Mouse (Mus musculus) heart, postnatal 0 days (tissue): Measurements from ENCODE around the gene Cdkn2d. TPM values are rescaled to one million over a fixed set of nuclear protein-coding genes. Genes with fewer than 3 reads are reported as not detected.

Experiments used
- ATAC-seq: fragments of 200-750 bp; cut with Nextera tagmentation; 2 replicates; pipeline ENCODE4 v1.8.0; 2017; ENCODE audit warnings: low read depth, moderate number of reproducible peaks, moderate library complexity; ENCODE audit not compliant: insufficient read depth
- DNase-seq: peaks from one replicate; pipeline ENCODE4 v3.0.0-alpha.2; 2016; ENCODE audit warnings: low spot score
- H3K27ac ChIP-seq: fragments of 300-500 bp; sonication (generic); 2 replicates; pipeline ENCODE4 v1.5.1; 2014; ENCODE audit warnings: low read depth, mild to moderate bottlenecking
- H3K27me3 ChIP-seq: fragments of 300-500 bp; sonication (generic); 2 replicates; pipeline ENCODE4 v1.6.1; 2014; ENCODE audit warnings: low read length, mixed read lengths; ENCODE audit not compliant: control insufficient read depth, insufficient read depth
- H3K36me3 ChIP-seq: fragments of 300-500 bp; sonication (generic); replicated peaks from 2 replicates; pipeline ENCODE4 v1.6.1; 2014; ENCODE audit warnings: low read length, mixed read lengths; ENCODE audit not compliant: control insufficient read depth, insufficient read depth
- H3K4me1 ChIP-seq: fragments of 300-500 bp; sonication (generic); 2 replicates; pipeline ENCODE4 v1.6.1; 2014; ENCODE audit warnings: antibody characterized with exemption; ENCODE audit not compliant: control insufficient read depth, insufficient read depth
- H3K4me2 ChIP-seq: fragments of 300-500 bp; sonication (generic); 2 replicates; pipeline ENCODE4 v1.6.1; 2014; ENCODE audit warnings: low read depth, mild to moderate bottlenecking, low read length, moderate library complexity
- H3K4me3 ChIP-seq: fragments of 300-500 bp; sonication (generic); 2 replicates; pipeline ENCODE4 v1.5.1; 2014; ENCODE audit warnings: low read depth, low read length
- H3K9ac ChIP-seq: fragments of 300-500 bp; sonication (generic); replicated peaks from 2 replicates; pipeline ENCODE4 v1.6.1; 2014; ENCODE audit warnings: low read depth, low read length, mixed read lengths
- H3K9me3 ChIP-seq: fragments of 300-500 bp; sonication (generic); replicated peaks from 2 replicates; pipeline ENCODE4 v1.6.1; 2016; ENCODE audit warnings: low read length; ENCODE audit not compliant: control insufficient read depth
- CTCF ChIP-seq: IDR thresholded peaks from 2 replicates; pipeline ENCODE4 v1.5.1; 2016; ENCODE audit warnings: antibody characterized with exemption, control low read depth, low read depth
- EP300 ChIP-seq: IDR thresholded peaks from 2 replicates; pipeline ENCODE4 v1.6.1; 2016; ENCODE audit warnings: antibody characterized with exemption, low read depth
- WGBS: fragments of 180-500 bp; shearing (Covaris S2); extraction: QIAGEN DNeasy Blood & Tissue Kit; methylation state at CpG from one replicate; pipeline ENCODE4 v1.1.7; 2014; 5-methylcytosine and 5-hydroxymethylcytosine counted together
- polyA plus RNA-seq: library from polyadenylated mRNA; unstranded; fragments of >200 nt; fragmentation: Nextera tagmentation; extraction: Ambion mirVana; gene quantifications from 2 replicates; pipeline ENCODE4 v1.2.1, GENCODE M21; 2015
- total RNA-seq: library from RNA; depleted of rRNA; stranded (reverse); fragments of >200 nt; gene quantifications from 2 replicates; pipeline ENCODE4 v1.2.3, GENCODE M21; 2014; ENCODE audit warnings: low replicate concordance

Cdkn2d gene
- total and polyA plus RNA-seq, 2 experiments from 2014 or later, result 65.8 to 67.4 TPM

- Histone ChIP-seq H3K27ac (no peak overlapping the region), H3K9me3 (no peaks in the 10 kb centered on the region), H3K4me3 (no peak overlapping the region), H3K27me3 (no peaks in the 10 kb centered on the region), H3K4me1 (peaks cover 28% of the 10 kb centered on the region), H3K9ac (peak overlapping the region; percentile 11; the same call in 1 of the 2 replicates), H3K4me2 (no peak overlapping the region), H3K36me3 (peaks cover 3% of the 10 kb centered on the region; the same call in 1 of the 2 replicates)
- DNase-seq (no peak), ATAC-seq (no peak)
- TF ChIP-seq CTCF (no peak), EP300 (no peak)
Observed at GRCm38 (mm10) chr9:21334747-21335146, 43.5 kb upstream of the Cdkn2d start.

GRCm38 (mm10) chr9:21333523-21333922, 42.3 kb upstream of the Cdkn2d start:
- DNase-seq (no peak), ATAC-seq (no peak)
- Histone ChIP-seq H3K36me3 (no peaks in the 10 kb centered on the region), H3K4me2 (no peak overlapping the region), H3K27ac (no peak overlapping the region), H3K9ac (no peak overlapping the region), H3K9me3 (no peaks in the 10 kb centered on the region), H3K27me3 (no peaks in the 10 kb centered on the region), H3K4me3 (no peak overlapping the region), H3K4me1 (peaks cover 30% of the 10 kb centered on the region)
- 90% methylated on average over 1 of the region's 1 CpGs for WGBS
- TF ChIP-seq EP300, result no peak
- TF ChIP-seq CTCF, result no peak

- Histone ChIP-seq H3K4me3 (no peak overlapping the region), H3K4me2 (no peak overlapping the region; the same call in 1 of the 2 replicates), H3K27me3 (no peaks in the 10 kb centered on the region), H3K9ac (no peak overlapping the region), H3K4me1 (peaks cover 33% of the 10 kb centered on the region), H3K9me3 (no peaks in the 10 kb centered on the region), H3K36me3 (no peaks in the 10 kb centered on the region), H3K27ac (peak overlapping the region; percentile 32; the same call in 1 of the 2 replicates)
- no peak for TF ChIP-seq CTCF
- no peak for TF ChIP-seq EP300
- DNase-seq (no peak), ATAC-seq (no peak)
- 28% methylated on average over 9 of the region's 9 CpGs for WGBS
Observed at GRCm38 (mm10) chr9:21332161-21333061, 41.2 kb upstream of the Cdkn2d start.

- no peak for DNase-seq
- TF ChIP-seq EP300 (no peak), CTCF (no peak)
- no peak for ATAC-seq
- Histone ChIP-seq H3K27me3 (no peaks in the 10 kb centered on the region), H3K36me3 (no peaks in the 10 kb centered on the region), H3K9ac (no peak overlapping the region), H3K4me1 (peaks cover 33% of the 10 kb centered on the region), H3K4me2 (no peak overlapping the region), H3K27ac (peak overlapping the region; percentile 32; the same call in 1 of the 2 replicates), H3K4me3 (no peak overlapping the region), H3K9me3 (no peaks in the 10 kb centered on the region)
- 74% methylated on average over 12 of the region's 12 CpGs for WGBS
Observed at GRCm38 (mm10) chr9:21331365-21332140, 40.3 kb upstream of the Cdkn2d start.

GRCm38 (mm10) chr9:21329699-21330289, 38.6 kb upstream of the Cdkn2d start:
- WGBS, result 83% methylated on average over 10 of the region's 10 CpGs
- peak; percentile 62 for ATAC-seq
- H3K27me3 ChIP-seq, result no peaks in the 10 kb centered on the region
- peaks cover 33% of the 10 kb centered on the region for H3K4me1 ChIP-seq
- no peak overlapping the region; the same call in 1 of the 2 replicates for H3K9ac ChIP-seq
- H3K4me2 ChIP-seq, result 0 out of 2 replicates have a peak overlapping the region, but pooled peaks have one; percentile 10
- H3K27ac ChIP-seq, result peak overlapping the region; percentile 89
- H3K36me3 ChIP-seq, result no peaks in the 10 kb centered on the region
- peak; percentile 70 for DNase-seq
- H3K9me3 ChIP-seq, result no peaks in the 10 kb centered on the region
- no peak for TF ChIP-seq EP300
- TF ChIP-seq CTCF, result no peak
- no peak overlapping the region; the same call in 1 of the 2 replicates for H3K4me3 ChIP-seq
